Mouse (Mus musculus): ENCODE results near the gene Drd3.
A peak's percentile ranks its signal among the peaks of the same experiment; 100 is the strongest.

Gene Drd3

GRCm38 (mm10) chr16:43801791-43802307 is 48.0 kb downstream of the Drd3 start:
- DNase-seq (ENCODE audit: low spot score in 2 of 2): peak; percentile 68 to 83

- DNase-seq (ENCODE audit: low spot score in 2 of 2): no peak
These were observed 48.6 kb downstream of the Drd3 start for GRCm38 (mm10) chr16:43802466-43802865.

GRCm38 (mm10) chr16:43804364-43804763 is 50.5 kb downstream of the Drd3 start:
- no peak for DNase-seq (ENCODE audit: low spot score in 2 of 2)

- no peak for DNase-seq (ENCODE audit: low spot score in 2 of 2)
These were observed 53.2 kb downstream of the Drd3 start for GRCm38 (mm10) chr16:43807048-43807447.

GRCm38 (mm10) chr16:43809429-43809828 is 55.6 kb downstream of the Drd3 start:
- DNase-seq (ENCODE audit: low spot score in 2 of 2): no peak

- DNase-seq (ENCODE audit: low spot score in 2 of 2): no peak
These were observed 57.6 kb downstream of the Drd3 start for GRCm38 (mm10) chr16:43811402-43811801.

- no peak for DNase-seq (ENCODE audit: low spot score in 2 of 2)
These were observed 60.8 kb downstream of the Drd3 start for GRCm38 (mm10) chr16:43814644-43815043.

GRCm38 (mm10) chr16:43816321-43816720 is 62.5 kb downstream of the Drd3 start:
- no peak for DNase-seq (ENCODE audit: low spot score in 2 of 2)

GRCm38 (mm10) chr16:43818404-43818803 is 64.6 kb downstream of the Drd3 start:
- DNase-seq (ENCODE audit: low spot score in 2 of 2): no peak

GRCm38 (mm10) chr16:43827492-43827891 is 73.7 kb downstream of the Drd3 start:
- DNase-seq (ENCODE audit: low spot score in 2 of 2): no peak

- DNase-seq (ENCODE audit: low spot score in 2 of 2): no peak
These were observed 78.1 kb downstream of the Drd3 start for GRCm38 (mm10) chr16:43831957-43832356.

- no peak for DNase-seq (ENCODE audit: low spot score in 2 of 2)
These were observed 87.4 kb downstream of the Drd3 start for GRCm38 (mm10) chr16:43841236-43841635.

- DNase-seq (ENCODE audit: low spot score in 2 of 2): no peak
These were observed 96.0 kb downstream of the Drd3 start for GRCm38 (mm10) chr16:43849839-43850238.

GRCm38 (mm10) chr16:43858941-43859476 is 105.2 kb downstream of the Drd3 start:
- DNase-seq (ENCODE audit: low spot score in 2 of 2): no peak

- no peak for DNase-seq (ENCODE audit: low spot score in 2 of 2)
These were observed 106.8 kb downstream of the Drd3 start for GRCm38 (mm10) chr16:43860624-43861023.

- DNase-seq (ENCODE audit: low spot score in 2 of 2): no peak
These were observed 116.0 kb downstream of the Drd3 start for GRCm38 (mm10) chr16:43869805-43870204.

- no peak for DNase-seq (ENCODE audit: low spot score in 2 of 2)
These were observed 117.6 kb downstream of the Drd3 start for GRCm38 (mm10) chr16:43871419-43871818.
